Mouse (Mus musculus) neural tube, embryonic 14.5 days (tissue): ENCODE data around the gene Clasp1. TPM values are rescaled to one million over a fixed set of nuclear protein-coding genes. Genes with fewer than 3 reads are reported as not detected.

Source experiments
- ATAC-seq: fragments of 200-750 bp; cut with Nextera tagmentation; 2 replicates; pipeline ENCODE4 v1.8.0; 2017; ENCODE audit warnings: low read depth, mild to moderate bottlenecking, moderate TSS enrichment, moderate library complexity
- H3K27ac ChIP-seq: fragments of 300-500 bp; sonication (generic); 2 replicates; pipeline ENCODE4 v1.5.1; 2014; ENCODE audit warnings: low read depth, mild to moderate bottlenecking, control low read depth, low read length, moderate library complexity, mixed read lengths
- H3K27me3 ChIP-seq: fragments of 300-500 bp; sonication (generic); 2 replicates; pipeline ENCODE4 v1.6.1; 2014; ENCODE audit warnings: low read length; ENCODE audit not compliant: control insufficient read depth, insufficient read depth
- H3K36me3 ChIP-seq: fragments of 300-500 bp; sonication (generic); 2 replicates; pipeline ENCODE4 v1.6.1; 2014; ENCODE audit warnings: low read length, mixed read lengths; ENCODE audit not compliant: control insufficient read depth, insufficient read depth
- H3K4me1 ChIP-seq: fragments of 300-500 bp; sonication (generic); 2 replicates; pipeline ENCODE4 v1.6.1; 2014; ENCODE audit warnings: low read length; ENCODE audit not compliant: control insufficient read depth, insufficient read depth
- H3K4me2 ChIP-seq: fragments of 300-500 bp; sonication (generic); 2 replicates; pipeline ENCODE4 v1.6.1; 2014; ENCODE audit warnings: mild to moderate bottlenecking, low read depth, low read length, control low read depth
- H3K4me3 ChIP-seq: fragments of 300-500 bp; sonication (generic); 2 replicates; pipeline ENCODE4 v1.5.1; 2014; ENCODE audit warnings: low read depth, low read length, control low read depth, mixed read lengths
- H3K9ac ChIP-seq: fragments of 300-500 bp; sonication (generic); replicated peaks from 2 replicates; pipeline ENCODE4 v1.6.1; 2014; ENCODE audit warnings: low read depth, mild to moderate bottlenecking, control low read depth, low read length, mixed read lengths
- H3K9me3 ChIP-seq: fragments of 300-500 bp; sonication (generic); 2 replicates; pipeline ENCODE4 v1.6.1; 2016; ENCODE audit warnings: low read length; ENCODE audit not compliant: control insufficient read depth
- WGBS: fragments of 180-500 bp; shearing (Covaris S2); extraction: QIAGEN DNeasy Blood & Tissue Kit; methylation state at CpG from one replicate; pipeline ENCODE4 v1.1.7; 2014; 5-methylcytosine and 5-hydroxymethylcytosine counted together
- polyA plus RNA-seq: library from polyadenylated mRNA; unstranded; fragments of >200 nt; fragmentation: Nextera tagmentation; extraction: Ambion mirVana; gene quantifications from 2 replicates; pipeline ENCODE4 v1.2.1, GENCODE M21; 2014

The Clasp1 gene
- polyA plus RNA-seq, 1 experiment from 2014 or later, result 149 TPM

- H3K4me2 ChIP-seq, result no peak overlapping the region
- H3K9me3 ChIP-seq, result no peaks in the 10 kb centered on the region
- 87% methylated on average over 2 of the region's 2 CpGs for WGBS
- no peak overlapping the region for H3K27ac ChIP-seq
- ATAC-seq, result no peak
- no peak overlapping the region for H3K9ac ChIP-seq
- H3K4me1 ChIP-seq, result 0 out of 2 replicates have a peak, but pooled peaks cover 2% of the 10 kb centered on the region
- H3K36me3 ChIP-seq, result no peaks in the 10 kb centered on the region
- H3K4me3 ChIP-seq, result no peak overlapping the region
- peaks cover 10% of the 10 kb centered on the region; the same call in 1 of the 2 replicates for H3K27me3 ChIP-seq
Measured at GRCm38 (mm10) chr1:118626452-118626851, 237.6 kb downstream of the Clasp1 start.

GRCm38 (mm10) chr1:118627781-118628464 is 239.1 kb downstream of the Clasp1 start, which contains the start of gene Tfcp2l1:
Gene Tfcp2l1 (plus strand): TSS chr1:118627945.
- no peak within 1 kb of the TSS for H3K27ac ChIP-seq
- ATAC-seq, result peak; percentile 89
- H3K36me3 ChIP-seq, result no peaks in the 10 kb centered on the region
- peak within 1 kb of the TSS; percentile 43 for H3K4me3 ChIP-seq
- H3K9me3 ChIP-seq, result no peaks in the 10 kb centered on the region
- under 1% methylated on average over 48 of the region's 48 CpGs for WGBS
- H3K4me2 ChIP-seq, result peak within 1 kb of the TSS; percentile 71
- H3K4me1 ChIP-seq, result 0 out of 2 replicates have a peak, but pooled peaks cover 2% of the 10 kb centered on the region
- H3K27me3 ChIP-seq, result peaks cover 10% of the 10 kb centered on the region; the same call in 1 of the 2 replicates
- peak within 1 kb of the TSS; percentile 41; the same call in 1 of the 2 replicates for H3K9ac ChIP-seq

- 87% methylated on average over 4 of the region's 4 CpGs for WGBS
- Histone ChIP-seq H3K27me3 (no peaks in the 10 kb centered on the region), H3K9me3 (no peaks in the 10 kb centered on the region), H3K4me1 (no peaks in the 10 kb centered on the region), H3K27ac (no peak overlapping the region), H3K36me3 (no peaks in the 10 kb centered on the region), H3K9ac (no peak overlapping the region), H3K4me3 (no peak overlapping the region), H3K4me2 (no peak overlapping the region)
- ATAC-seq, result no peak
Measured at GRCm38 (mm10) chr1:118633415-118633980, 244.6 kb downstream of the Clasp1 start.

- Histone ChIP-seq H3K36me3 (no peaks in the 10 kb centered on the region), H3K27me3 (no peaks in the 10 kb centered on the region), H3K4me2 (no peak overlapping the region), H3K4me3 (no peak overlapping the region), H3K9ac (no peak overlapping the region), H3K27ac (no peak overlapping the region), H3K9me3 (no peaks in the 10 kb centered on the region), H3K4me1 (no peaks in the 10 kb centered on the region)
- ATAC-seq, result no peak
- WGBS, result 70% methylated on average over 2 of the region's 2 CpGs
Measured at GRCm38 (mm10) chr1:118642296-118642999, 253.6 kb downstream of the Clasp1 start.

GRCm38 (mm10) chr1:118643138-118643979 is 254.5 kb downstream of the Clasp1 start:
- Histone ChIP-seq H3K4me3 (no peak overlapping the region), H3K36me3 (no peaks in the 10 kb centered on the region), H3K9ac (no peak overlapping the region), H3K4me1 (no peaks in the 10 kb centered on the region), H3K4me2 (no peak overlapping the region), H3K9me3 (no peaks in the 10 kb centered on the region), H3K27me3 (no peaks in the 10 kb centered on the region), H3K27ac (no peak overlapping the region)
- WGBS, result 30% methylated on average over 9 of the region's 9 CpGs
- no peak for ATAC-seq

- Histone ChIP-seq H3K4me2 (no peak overlapping the region), H3K9me3 (no peaks in the 10 kb centered on the region), H3K4me1 (no peaks in the 10 kb centered on the region), H3K9ac (no peak overlapping the region), H3K4me3 (no peak overlapping the region), H3K36me3 (no peaks in the 10 kb centered on the region), H3K27me3 (no peaks in the 10 kb centered on the region), H3K27ac (no peak overlapping the region)
- 60% methylated on average over 4 of the region's 4 CpGs for WGBS
- ATAC-seq, result no peak
Measured at GRCm38 (mm10) chr1:118645701-118646100, 256.8 kb downstream of the Clasp1 start.

GRCm38 (mm10) chr1:118648015-118648414 is 259.2 kb downstream of the Clasp1 start:
- no peaks in the 10 kb centered on the region for H3K36me3 ChIP-seq
- H3K4me1 ChIP-seq, result no peaks in the 10 kb centered on the region
- H3K27me3 ChIP-seq, result no peaks in the 10 kb centered on the region
- H3K27ac ChIP-seq, result no peak overlapping the region
- no peak for ATAC-seq
- H3K9ac ChIP-seq, result no peak overlapping the region
- 21% methylated on average over 3 of the region's 3 CpGs for WGBS
- no peak overlapping the region for H3K4me2 ChIP-seq
- no peaks in the 10 kb centered on the region for H3K9me3 ChIP-seq
- no peak overlapping the region for H3K4me3 ChIP-seq

- no peaks in the 10 kb centered on the region for H3K9me3 ChIP-seq
- no peak overlapping the region for H3K4me3 ChIP-seq
- H3K4me1 ChIP-seq, result no peaks in the 10 kb centered on the region
- no peak overlapping the region for H3K9ac ChIP-seq
- H3K4me2 ChIP-seq, result no peak overlapping the region
- H3K27ac ChIP-seq, result no peak overlapping the region
- H3K36me3 ChIP-seq, result no peaks in the 10 kb centered on the region
- WGBS, result 61% methylated on average over 9 of the region's 9 CpGs
- ATAC-seq, result no peak
- no peaks in the 10 kb centered on the region for H3K27me3 ChIP-seq
Measured at GRCm38 (mm10) chr1:118649933-118650770, 261.3 kb downstream of the Clasp1 start.
